Mouse (Mus musculus): Measurements from ENCODE around the gene Sytl1. TPM values are rescaled to one million over a fixed set of nuclear protein-coding genes. Genes with fewer than 3 reads are reported as not detected.
A peak's percentile ranks its signal among the peaks of the same experiment; 100 is the strongest.

Sytl1 gene
- polyA plus RNA-seq (2012; fragmentation: generic; extraction: Trizol), result 3.4 TPM

GRCm38 (mm10) chr4:133262882-133263281 is at the start of gene Sytl1:
Gene Sytl1, minus strand, starts transcription at chr4:133263113.
- TF ChIP-seq MYOD1 (IDR thresholded peaks at IDR 0.05; ENCODE audit: control insufficient read depth in 1 of 3, insufficient read length in 2 of 3, low read depth in 2 of 3), result peak in 2 of 3 experiments; percentile 49 to 71
- TF ChIP-seq MYOG (IDR thresholded peaks at IDR 0.05; ENCODE audit: control insufficient read depth in 1 of 3, insufficient read depth in 1 of 3, insufficient read length in 2 of 3, low read depth in 2 of 3), result peak; percentile 50 to 90 (median 73)
- no peak for TF ChIP-seq TCF3 (IDR thresholded peaks at IDR 0.05; ENCODE audit: insufficient read length, low read depth)
- Histone ChIP-seq H3K79me2 (ENCODE audit: control insufficient read depth, insufficient read depth) (no peaks in the 10 kb centered on the region), H3K4me3 (no peak within 1 kb of the TSS), H3K4me2 (ENCODE audit: low read depth) (peak within 1 kb of the TSS; percentile 38), H3K27me3 (ENCODE audit: control insufficient read depth, insufficient read depth, insufficient read length) (no peaks in the 10 kb centered on the region), H3K36me3 (ENCODE audit: control insufficient read depth, insufficient read depth) (peaks cover 4% of the 10 kb centered on the region), H3ac (ENCODE audit: control insufficient read depth, insufficient read length) (no peak within 1 kb of the TSS)

- H3K27me3 ChIP-seq (ENCODE audit: control insufficient read depth, insufficient read depth, insufficient read length), result no peaks in the 10 kb centered on the region
- H3K79me2 ChIP-seq (ENCODE audit: control insufficient read depth, insufficient read depth), result no peaks in the 10 kb centered on the region
- no peak overlapping the region for H3ac ChIP-seq (ENCODE audit: control insufficient read depth, insufficient read length)
- no peaks in the 10 kb centered on the region for H3K36me3 ChIP-seq (ENCODE audit: control insufficient read depth, insufficient read depth)
- H3K4me3 ChIP-seq, result no peak overlapping the region
- H3K4me2 ChIP-seq (ENCODE audit: low read depth), result no peak overlapping the region
- TF ChIP-seq TCF12 (IDR thresholded peaks at IDR 0.05; ENCODE audit: insufficient read depth, poor library complexity, severe bottlenecking), result no peak
Measured at GRCm38 (mm10) chr4:133309948-133310347, 47.0 kb upstream of the Sytl1 start.

DNA sequence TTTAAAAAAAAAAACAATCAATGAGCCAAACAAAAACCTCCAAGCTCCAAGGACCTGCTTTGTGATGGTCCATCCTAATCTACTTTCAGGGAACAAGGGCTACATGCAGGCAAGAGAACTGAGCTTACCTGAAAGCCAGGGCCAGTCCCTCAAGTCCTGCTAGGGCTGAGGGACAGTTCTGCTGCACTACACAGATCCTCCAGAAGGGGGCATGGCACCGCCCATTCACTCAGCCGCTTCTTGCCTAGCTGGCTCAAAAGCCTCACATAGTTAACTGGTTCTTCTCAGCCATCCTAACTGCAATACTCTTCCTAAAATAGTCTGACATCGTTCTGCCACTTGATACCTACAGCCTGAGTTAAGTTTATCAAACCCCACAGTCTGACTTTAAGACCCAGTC is 44.4 kb upstream of the Sytl1 start:
- TF ChIP-seq POLR2A (IDR thresholded peaks at IDR 0.05; ENCODE audit: insufficient read length, low read depth) (no peak), MYOG (IDR thresholded peaks at IDR 0.05; ENCODE audit: control insufficient read depth in 1 of 3, insufficient read depth in 1 of 3, insufficient read length in 2 of 3, low read depth in 2 of 3) (no peak), TCF12 (IDR thresholded peaks at IDR 0.05; ENCODE audit: insufficient read depth, poor library complexity, severe bottlenecking) (no peak), POLR2AphosphoS2 (IDR thresholded peaks at IDR 0.05; ENCODE audit: insufficient read length, low read depth) (no peak)
- H3K36me3 ChIP-seq (ENCODE audit: control insufficient read depth, insufficient read depth), result no peaks in the 10 kb centered on the region

GRCm38 (mm10) chr4:133305825-133306224 is 42.9 kb upstream of the Sytl1 start:
- Histone ChIP-seq H3K27me3 (ENCODE audit: control insufficient read depth, insufficient read depth, insufficient read length) (no peaks in the 10 kb centered on the region), H3ac (ENCODE audit: control insufficient read depth, insufficient read length) (no peak overlapping the region), H3K4me2 (ENCODE audit: low read depth) (no peak overlapping the region), H3K79me2 (ENCODE audit: control insufficient read depth, insufficient read depth) (no peaks in the 10 kb centered on the region), H3K4me3 (no peak overlapping the region), H3K36me3 (ENCODE audit: control insufficient read depth, insufficient read depth) (peaks cover 6% of the 10 kb centered on the region)
- TF ChIP-seq TCF12 (IDR thresholded peaks at IDR 0.05; ENCODE audit: insufficient read depth, poor library complexity, severe bottlenecking) (no peak), POLR2AphosphoS2 (IDR thresholded peaks at IDR 0.05; ENCODE audit: insufficient read length, low read depth) (no peak), POLR2A (IDR thresholded peaks at IDR 0.05; ENCODE audit: insufficient read length, low read depth) (no peak), MAX (IDR thresholded peaks at IDR 0.05; ENCODE audit: low read depth) (no peak), USF1 (IDR thresholded peaks at IDR 0.05; ENCODE audit: low read depth) (no peak), MYOD1 (IDR thresholded peaks at IDR 0.05; ENCODE audit: control insufficient read depth in 1 of 3, insufficient read length in 2 of 3, low read depth in 2 of 3) (no peak), E2F4 (IDR thresholded peaks at IDR 0.05; ENCODE audit: insufficient read depth) (no peak), MYOG (IDR thresholded peaks at IDR 0.05; ENCODE audit: control insufficient read depth in 1 of 3, insufficient read depth in 1 of 3, insufficient read length in 2 of 3, low read depth in 2 of 3) (no peak)

More for the DNA sequence above, 44.4 kb upstream of the Sytl1 start:
- Histone ChIP-seq H3K27me3 (ENCODE audit: control insufficient read depth, insufficient read depth, insufficient read length) (no peaks in the 10 kb centered on the region), H3K79me2 (ENCODE audit: control insufficient read depth, insufficient read depth) (no peaks in the 10 kb centered on the region), H3K4me3 (no peak overlapping the region), H3ac (ENCODE audit: control insufficient read depth, insufficient read length) (no peak overlapping the region), H3K4me2 (ENCODE audit: low read depth) (no peak overlapping the region)

- no peak overlapping the region for H3K4me2 ChIP-seq (ENCODE audit: low read depth)
- H3K36me3 ChIP-seq (ENCODE audit: control insufficient read depth, insufficient read depth), result peaks cover 13% of the 10 kb centered on the region
- H3K4me3 ChIP-seq, result no peak overlapping the region
- TF ChIP-seq TCF12 (IDR thresholded peaks at IDR 0.05; ENCODE audit: insufficient read depth, poor library complexity, severe bottlenecking) (no peak), USF1 (IDR thresholded peaks at IDR 0.05; ENCODE audit: low read depth) (no peak), MYOD1 (IDR thresholded peaks at IDR 0.05; ENCODE audit: control insufficient read depth in 1 of 3, insufficient read length in 2 of 3, low read depth in 2 of 3) (no peak), POLR2A (IDR thresholded peaks at IDR 0.05; ENCODE audit: insufficient read length, low read depth) (no peak), MAX (IDR thresholded peaks at IDR 0.05; ENCODE audit: low read depth) (no peak), E2F4 (IDR thresholded peaks at IDR 0.05; ENCODE audit: insufficient read depth) (no peak), TCF3 (IDR thresholded peaks at IDR 0.05; ENCODE audit: insufficient read length, low read depth) (no peak)
- no peaks in the 10 kb centered on the region for H3K79me2 ChIP-seq (ENCODE audit: control insufficient read depth, insufficient read depth)
- H3ac ChIP-seq (ENCODE audit: control insufficient read depth, insufficient read length), result no peak overlapping the region
- no peaks in the 10 kb centered on the region for H3K27me3 ChIP-seq (ENCODE audit: control insufficient read depth, insufficient read depth, insufficient read length)
Measured at GRCm38 (mm10) chr4:133304770-133305169, 41.9 kb upstream of the Sytl1 start.

- H3ac ChIP-seq (ENCODE audit: control insufficient read depth, insufficient read length), result no peak overlapping the region
- no peaks in the 10 kb centered on the region for H3K79me2 ChIP-seq (ENCODE audit: control insufficient read depth, insufficient read depth)
- no peak overlapping the region for H3K4me2 ChIP-seq (ENCODE audit: low read depth)
- H3K4me3 ChIP-seq, result no peak overlapping the region
- TF ChIP-seq MAX (IDR thresholded peaks at IDR 0.05; ENCODE audit: low read depth), result no peak
- TF ChIP-seq REST (IDR thresholded peaks at IDR 0.05; ENCODE audit: insufficient read depth, insufficient read length), result no peak
- no peak for TF ChIP-seq USF1 (IDR thresholded peaks at IDR 0.05; ENCODE audit: low read depth)
- no peak for TF ChIP-seq CEBPB (IDR thresholded peaks at IDR 0.05; ENCODE audit: insufficient read depth, poor library complexity, severe bottlenecking)
- no peak for TF ChIP-seq POLR2A (IDR thresholded peaks at IDR 0.05; ENCODE audit: insufficient read length, low read depth)
- TF ChIP-seq SRF (IDR thresholded peaks at IDR 0.05; ENCODE audit: control insufficient read depth, insufficient read length, low read depth), result no peak
- TF ChIP-seq TCF12 (IDR thresholded peaks at IDR 0.05; ENCODE audit: insufficient read depth, poor library complexity, severe bottlenecking), result no peak
- no peak for TF ChIP-seq POLR2AphosphoS2 (IDR thresholded peaks at IDR 0.05; ENCODE audit: insufficient read length, low read depth)
- TF ChIP-seq TCF3 (IDR thresholded peaks at IDR 0.05; ENCODE audit: insufficient read length, low read depth), result no peak
- TF ChIP-seq E2F4 (IDR thresholded peaks at IDR 0.05; ENCODE audit: insufficient read depth), result no peak
- TF ChIP-seq MYOD1 (IDR thresholded peaks at IDR 0.05; ENCODE audit: control insufficient read depth in 1 of 3, insufficient read length in 2 of 3, low read depth in 2 of 3), result no peak
- TF ChIP-seq MYOG (IDR thresholded peaks at IDR 0.05; ENCODE audit: control insufficient read depth in 1 of 3, insufficient read depth in 1 of 3, insufficient read length in 2 of 3, low read depth in 2 of 3), result no peak
- H3K27me3 ChIP-seq (ENCODE audit: control insufficient read depth, insufficient read depth, insufficient read length), result no peaks in the 10 kb centered on the region
- peaks cover 21% of the 10 kb centered on the region for H3K36me3 ChIP-seq (ENCODE audit: control insufficient read depth, insufficient read depth)
Measured at GRCm38 (mm10) chr4:133302668-133303067, 39.8 kb upstream of the Sytl1 start.
